Mouse (Mus musculus) liver, embryonic 15.5 days (tissue): ENCODE measurements around the gene Eps8l3. TPM values are rescaled to one million over a fixed set of nuclear protein-coding genes. Genes with fewer than 3 reads are reported as not detected.
A peak's percentile ranks its signal among the peaks of the same experiment; 100 is the strongest.

Source experiments
- ATAC-seq: fragments of 200-750 bp; cut with Nextera tagmentation; 2 replicates; pipeline ENCODE4 v1.8.0; 2017; ENCODE audit warnings: moderate number of reproducible peaks, mild to moderate bottlenecking, moderate library complexity; ENCODE audit not compliant: insufficient read depth
- H3K27ac ChIP-seq: fragments of 300-500 bp; sonication (generic); replicated peaks from 2 replicates; pipeline ENCODE4 v1.5.1; 2015; ENCODE audit warnings: mild to moderate bottlenecking, inconsistent platforms
- H3K27me3 ChIP-seq: fragments of 300-500 bp; sonication (generic); 2 replicates; pipeline ENCODE4 v1.6.1; 2015; ENCODE audit warnings: mild to moderate bottlenecking, inconsistent platforms
- H3K36me3 ChIP-seq: fragments of 300-500 bp; sonication (generic); replicated peaks from 2 replicates; pipeline ENCODE4 v1.6.1; 2015; ENCODE audit warnings: moderate library complexity, mild to moderate bottlenecking, inconsistent platforms
- H3K4me1 ChIP-seq: fragments of 300-500 bp; sonication (generic); replicated peaks from 2 replicates; pipeline ENCODE4 v1.6.1; 2015; ENCODE audit warnings: inconsistent platforms
- H3K4me2 ChIP-seq: fragments of 300-500 bp; sonication (generic); 2 replicates; pipeline ENCODE4 v1.6.1; 2015; ENCODE audit warnings: moderate library complexity, mild to moderate bottlenecking, inconsistent platforms
- H3K4me3 ChIP-seq: fragments of 300-500 bp; sonication (generic); replicated peaks from 2 replicates; pipeline ENCODE4 v1.5.1; 2015; ENCODE audit warnings: mild to moderate bottlenecking, inconsistent platforms
- H3K9ac ChIP-seq: fragments of 300-500 bp; sonication (generic); 2 replicates; pipeline ENCODE4 v1.6.1; 2015; ENCODE audit warnings: moderate library complexity, mild to moderate bottlenecking, inconsistent platforms
- H3K9me3 ChIP-seq: fragments of 300-500 bp; sonication (generic); replicated peaks from 2 replicates; pipeline ENCODE4 v1.6.1; 2016; ENCODE audit warnings: inconsistent platforms
- WGBS: fragments of 180-500 bp; shearing (Covaris S2); methylation state at CpG from one replicate; pipeline ENCODE4 v1.1.7; 2015; ENCODE audit warnings: mixed read lengths; ENCODE audit not compliant: insufficient replicate concordance; 5-methylcytosine and 5-hydroxymethylcytosine counted together
- polyA plus RNA-seq: library from polyadenylated mRNA; unstranded; fragments of >200 nt; fragmentation: Nextera tagmentation; extraction: Ambion mirVana; gene quantifications from 2 replicates; pipeline ENCODE4 v1.2.1, GENCODE M21; 2015

Eps8l3 gene
- polyA plus RNA-seq, 1 experiment from 2014 or later = not detected

- H3K4me3 ChIP-seq = no peak overlapping the region
- WGBS = 64% methylated on average over 7 of the region's 7 CpGs
Observed at GRCm38 (mm10) chr3:107840855-107841254, 36.2 kb upstream of the Eps8l3 start.

DNA sequence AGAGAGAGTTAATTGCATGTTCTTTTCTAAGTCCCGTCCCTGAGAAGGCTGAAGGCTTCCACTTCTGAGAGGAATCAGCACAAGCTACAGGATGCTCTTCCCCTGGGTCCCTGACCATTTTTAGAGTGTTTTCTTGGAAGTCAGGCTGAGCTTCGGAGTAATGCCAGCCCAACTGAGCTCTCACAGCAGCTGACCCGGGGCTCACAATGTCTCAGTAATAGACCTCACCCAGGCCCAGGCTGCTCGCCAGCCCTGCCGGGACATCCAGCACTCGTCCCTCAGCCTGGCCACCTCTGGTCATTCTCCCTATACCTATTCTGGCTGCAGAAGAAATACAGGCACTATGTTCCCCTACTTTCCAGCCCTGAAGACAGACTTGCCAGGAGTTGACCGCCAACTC is 35.7 kb upstream of the Eps8l3 start:
- Histone ChIP-seq H3K4me1 (no peaks in the 10 kb centered on the region), H3K9me3 (no peaks in the 10 kb centered on the region), H3K27me3 (no peaks in the 10 kb centered on the region), H3K36me3 (no peaks in the 10 kb centered on the region), H3K27ac (no peak overlapping the region), H3K4me2 (no peak overlapping the region), H3K4me3 (no peak overlapping the region), H3K9ac (no peak overlapping the region)
- WGBS = 65% methylated on average over 7 of the region's 7 CpGs
- no peak for ATAC-seq

More at GRCm38 (mm10) chr3:107840855-107841254, 36.2 kb upstream of the Eps8l3 start:
- Histone ChIP-seq H3K27me3 (no peaks in the 10 kb centered on the region), H3K27ac (no peak overlapping the region), H3K4me2 (no peak overlapping the region), H3K9me3 (no peaks in the 10 kb centered on the region), H3K9ac (no peak overlapping the region), H3K4me1 (no peaks in the 10 kb centered on the region), H3K36me3 (no peaks in the 10 kb centered on the region)
- ATAC-seq = no peak

DNA sequence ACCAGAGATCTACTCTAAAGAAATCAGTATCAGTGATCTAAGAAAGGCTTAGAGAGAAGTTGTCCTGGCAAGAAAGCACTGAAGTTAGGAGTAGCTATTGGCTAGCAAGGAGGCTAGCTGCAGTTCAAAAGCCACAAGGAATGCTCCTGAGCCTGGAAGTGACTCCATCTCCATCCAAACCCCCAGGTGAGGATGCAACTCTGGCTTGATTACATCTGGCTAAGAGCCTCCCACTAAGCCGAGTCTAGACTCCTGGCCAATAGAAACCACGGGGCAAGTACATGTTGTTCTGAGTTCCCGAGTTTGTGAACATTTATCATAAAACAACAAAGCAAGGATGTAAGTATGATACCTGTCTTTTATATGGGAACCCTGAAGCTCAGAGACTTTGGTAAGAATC is 33.6 kb upstream of the Eps8l3 start:
- H3K4me2 ChIP-seq = no peak overlapping the region
- WGBS = 49% methylated on average over 3 of the region's 3 CpGs
- H3K27me3 ChIP-seq = no peaks in the 10 kb centered on the region
- no peak overlapping the region for H3K9ac ChIP-seq
- no peaks in the 10 kb centered on the region for H3K9me3 ChIP-seq
- no peaks in the 10 kb centered on the region for H3K36me3 ChIP-seq
- no peak for ATAC-seq
- no peak overlapping the region for H3K4me3 ChIP-seq
- H3K4me1 ChIP-seq = no peaks in the 10 kb centered on the region
- H3K27ac ChIP-seq = no peak overlapping the region

DNA sequence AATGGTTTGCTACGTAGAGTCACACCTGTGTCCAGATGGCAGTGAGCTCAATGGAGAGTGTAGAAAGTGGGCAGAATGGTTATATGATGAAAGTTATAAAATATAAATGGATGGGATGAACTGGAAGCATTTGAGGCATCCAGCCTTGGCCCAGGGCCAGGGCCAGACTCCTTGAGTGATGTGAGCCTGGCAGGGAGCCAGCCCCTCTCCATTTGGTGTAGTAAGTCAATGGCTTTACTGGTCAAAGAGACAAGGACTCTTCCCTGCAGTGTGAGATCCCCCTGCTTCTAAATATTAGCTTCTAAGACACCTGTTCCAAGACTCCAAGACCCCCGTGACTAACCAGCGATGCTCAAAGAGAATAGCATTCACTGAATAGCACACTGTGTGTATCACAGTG is 33.0 kb upstream of the Eps8l3 start:
- Histone ChIP-seq H3K4me1 (peaks cover under 1% of the 10 kb centered on the region; the same call in 1 of the 2 replicates), H3K4me3 (no peak overlapping the region), H3K36me3 (no peaks in the 10 kb centered on the region), H3K27me3 (no peaks in the 10 kb centered on the region), H3K27ac (no peak overlapping the region), H3K9ac (no peak overlapping the region), H3K4me2 (no peak overlapping the region), H3K9me3 (no peaks in the 10 kb centered on the region)
- 69% methylated on average over 3 of the region's 3 CpGs for WGBS
- ATAC-seq = no peak

DNA sequence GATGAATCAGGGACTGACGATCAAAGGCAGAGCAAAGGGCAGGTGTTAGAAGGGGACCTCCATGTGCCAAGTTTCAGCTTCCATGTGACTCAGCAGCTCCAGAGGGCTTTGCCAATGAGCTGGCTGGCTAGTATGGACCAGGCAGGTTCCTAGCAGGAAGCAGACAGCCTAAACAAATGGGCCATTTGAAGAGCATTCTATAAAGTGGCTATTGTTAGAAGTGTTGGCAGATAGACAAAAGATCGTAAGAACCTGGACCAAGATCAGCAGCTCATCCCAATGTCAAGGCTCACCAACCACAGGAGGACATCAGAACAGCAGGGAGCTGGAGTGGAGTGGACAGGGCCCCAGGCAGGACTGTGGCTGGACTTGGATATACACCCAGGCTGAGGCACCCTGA is 32.5 kb upstream of the Eps8l3 start:
- Histone ChIP-seq H3K27ac (no peak overlapping the region), H3K4me3 (no peak overlapping the region), H3K9me3 (no peaks in the 10 kb centered on the region), H3K9ac (no peak overlapping the region), H3K4me2 (no peak overlapping the region), H3K27me3 (no peaks in the 10 kb centered on the region), H3K4me1 (peaks cover 6% of the 10 kb centered on the region; the same call in 1 of the 2 replicates), H3K36me3 (no peaks in the 10 kb centered on the region)
- no peak for ATAC-seq
- WGBS = 62% methylated on average over 2 of the region's 2 CpGs

DNA sequence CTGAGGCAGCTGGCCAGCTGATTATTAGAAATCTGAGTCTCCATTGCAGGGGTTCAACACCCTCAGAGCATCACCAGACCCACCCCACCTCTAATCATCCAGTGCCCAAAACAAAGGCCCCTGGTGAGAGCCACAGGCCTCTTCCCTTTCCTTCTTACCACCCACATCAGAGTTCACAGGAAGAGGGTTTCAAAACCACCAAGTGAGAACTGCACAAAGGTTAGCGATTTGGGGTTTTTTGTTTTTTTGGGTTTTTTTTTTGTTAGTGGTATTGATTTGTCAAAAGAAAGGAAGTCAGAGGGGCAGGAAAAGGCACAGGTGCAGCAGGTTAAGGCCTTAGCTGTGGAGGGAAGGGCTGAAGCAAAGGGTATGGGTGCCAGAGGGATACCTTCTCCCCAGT is 30.9 kb upstream of the Eps8l3 start:
- no peak overlapping the region for H3K4me3 ChIP-seq
- no peak overlapping the region for H3K4me2 ChIP-seq
- H3K27me3 ChIP-seq = no peaks in the 10 kb centered on the region
- ATAC-seq = no peak
- H3K9ac ChIP-seq = no peak overlapping the region
- no peaks in the 10 kb centered on the region for H3K36me3 ChIP-seq
- no peak overlapping the region for H3K27ac ChIP-seq
- H3K4me1 ChIP-seq = peaks cover 17% of the 10 kb centered on the region
- 19% methylated on average over 1 of the region's 1 CpGs for whole genome bisulfite sequencing
- H3K9me3 ChIP-seq = no peaks in the 10 kb centered on the region

- Histone ChIP-seq H3K4me2 (no peak overlapping the region), H3K36me3 (no peaks in the 10 kb centered on the region), H3K4me1 (peaks cover 17% of the 10 kb centered on the region), H3K27me3 (no peaks in the 10 kb centered on the region), H3K4me3 (no peak overlapping the region), H3K27ac (no peak overlapping the region), H3K9ac (no peak overlapping the region), H3K9me3 (no peaks in the 10 kb centered on the region)
- no peak for ATAC-seq
- 21% methylated on average over 3 of the region's 3 CpGs for WGBS
Observed at GRCm38 (mm10) chr3:107846835-107847234, 30.2 kb upstream of the Eps8l3 start.

- 51% methylated on average over 4 of the region's 4 CpGs for WGBS
- no peak for ATAC-seq
- no peaks in the 10 kb centered on the region for H3K27me3 ChIP-seq
- H3K9ac ChIP-seq = no peak overlapping the region
- no peak overlapping the region for H3K4me2 ChIP-seq
- H3K9me3 ChIP-seq = no peaks in the 10 kb centered on the region
- no peak overlapping the region for H3K27ac ChIP-seq
- H3K36me3 ChIP-seq = no peaks in the 10 kb centered on the region
- no peak overlapping the region for H3K4me3 ChIP-seq
- H3K4me1 ChIP-seq = peaks cover 17% of the 10 kb centered on the region
Observed at GRCm38 (mm10) chr3:107848126-107848525, 28.9 kb upstream of the Eps8l3 start.

- Histone ChIP-seq H3K4me1 (peaks cover 17% of the 10 kb centered on the region), H3K9ac (no peak overlapping the region), H3K4me3 (no peak overlapping the region), H3K9me3 (no peaks in the 10 kb centered on the region), H3K36me3 (no peaks in the 10 kb centered on the region), H3K4me2 (no peak overlapping the region), H3K27ac (no peak overlapping the region), H3K27me3 (no peaks in the 10 kb centered on the region)
- WGBS = 35% methylated on average over 6 of the region's 6 CpGs
- ATAC-seq = no peak
Observed at GRCm38 (mm10) chr3:107849000-107849692, 27.9 kb upstream of the Eps8l3 start.

DNA sequence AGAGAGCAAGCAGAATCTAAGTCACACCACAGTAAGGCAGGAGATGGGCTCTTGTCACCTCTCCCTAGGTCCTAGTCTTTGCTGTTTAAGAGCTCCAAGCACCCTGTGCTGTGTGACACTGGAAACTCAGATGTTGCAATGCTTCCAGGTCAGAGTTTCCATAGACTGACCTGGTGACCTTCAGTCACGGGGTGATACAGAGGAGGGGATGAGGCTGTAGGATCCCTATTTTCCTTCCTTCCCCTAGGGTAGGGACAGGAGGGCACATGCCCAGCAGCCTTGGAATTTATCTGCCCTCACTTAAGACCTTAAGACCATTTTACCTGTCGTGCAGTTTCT is 27.4 kb upstream of the Eps8l3 start:
- peak; percentile 52 for ATAC-seq
- WGBS = 29% methylated on average over 2 of the region's 2 CpGs

DNA sequence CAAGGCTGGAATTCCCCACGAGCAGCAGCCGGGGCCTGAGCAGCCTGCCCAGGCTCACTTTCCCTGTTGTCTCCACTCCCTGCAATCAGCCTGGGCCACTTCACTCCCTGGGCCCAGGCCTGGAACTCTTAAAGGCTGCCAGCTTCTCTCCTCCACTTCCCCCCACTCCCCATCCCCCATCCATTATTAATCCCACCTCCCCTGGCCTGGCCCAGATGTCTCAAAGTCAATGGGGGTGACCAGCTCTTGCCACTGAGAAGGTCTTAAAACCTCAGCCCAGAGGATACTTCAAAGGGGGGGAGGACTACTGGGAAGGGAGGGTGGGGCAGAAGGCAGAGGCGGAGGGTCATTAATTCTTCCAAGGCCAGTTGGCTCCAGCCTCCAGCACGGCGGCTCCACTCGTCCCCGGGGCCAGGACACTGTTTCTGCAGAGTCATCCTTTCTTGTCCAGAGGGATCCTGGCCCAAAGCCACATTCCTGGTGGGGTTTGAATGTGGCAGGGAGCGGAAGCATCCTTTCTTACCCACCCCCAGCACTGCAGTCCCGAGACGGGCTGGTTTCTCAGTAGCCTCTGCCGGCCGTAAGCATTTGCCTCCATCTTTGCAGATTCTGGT is 26.5 kb upstream of the Eps8l3 start:
- Histone ChIP-seq H3K36me3 (no peaks in the 10 kb centered on the region), H3K4me3 (no peak overlapping the region), H3K4me2 (no peak overlapping the region), H3K9me3 (no peaks in the 10 kb centered on the region), H3K9ac (no peak overlapping the region), H3K4me1 (peaks cover 17% of the 10 kb centered on the region), H3K27ac (no peak overlapping the region), H3K27me3 (no peaks in the 10 kb centered on the region)
- no peak for ATAC-seq
- WGBS = 62% methylated on average over 12 of the region's 12 CpGs

More for the DNA sequence above, 27.4 kb upstream of the Eps8l3 start:
- Histone ChIP-seq H3K4me2 (no peak overlapping the region), H3K9ac (no peak overlapping the region), H3K4me1 (peaks cover 17% of the 10 kb centered on the region), H3K4me3 (no peak overlapping the region), H3K36me3 (no peaks in the 10 kb centered on the region), H3K27ac (no peak overlapping the region), H3K9me3 (no peaks in the 10 kb centered on the region), H3K27me3 (no peaks in the 10 kb centered on the region)

DNA sequence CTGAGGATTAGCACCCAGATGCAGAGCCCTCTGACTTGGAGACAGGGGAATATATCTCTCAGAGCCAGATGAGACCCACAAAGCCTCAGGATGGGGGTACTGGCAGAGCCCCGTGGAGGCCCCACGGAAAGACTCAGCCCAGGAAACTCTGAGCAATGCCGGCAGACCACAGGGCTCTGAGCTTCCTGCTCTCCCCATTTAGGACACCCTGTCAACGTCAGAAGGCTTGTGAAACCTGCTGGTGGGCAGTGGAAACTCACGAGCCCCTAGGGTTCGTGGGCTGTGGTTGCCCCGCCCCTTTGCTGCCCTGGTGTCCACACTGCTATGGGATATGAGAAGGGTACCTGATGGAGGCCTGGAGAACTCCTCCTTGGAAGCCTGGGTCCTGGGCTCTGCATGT is 24.2 kb upstream of the Eps8l3 start:
- Histone ChIP-seq H3K4me2 (peak overlapping the region; percentile 10; the same call in 1 of the 2 replicates), H3K36me3 (no peaks in the 10 kb centered on the region), H3K9ac (no peak overlapping the region), H3K27ac (no peak overlapping the region), H3K4me1 (peaks cover 19% of the 10 kb centered on the region), H3K9me3 (no peaks in the 10 kb centered on the region), H3K27me3 (no peaks in the 10 kb centered on the region), H3K4me3 (no peak overlapping the region)
- WGBS = 13% methylated on average over 7 of the region's 7 CpGs
- no peak for ATAC-seq
